Mouse (Mus musculus) heart, postnatal 0 days (tissue): ENCODE data around the gene Tasp1.

ENCODE experiments used
- CTCF ChIP-seq: IDR thresholded peaks from 2 replicates; pipeline ENCODE4 v1.5.1; 2016; ENCODE audit warnings: antibody characterized with exemption, control low read depth, low read depth
- EP300 ChIP-seq: IDR thresholded peaks from 2 replicates; pipeline ENCODE4 v1.6.1; 2016; ENCODE audit warnings: antibody characterized with exemption, low read depth

DNA sequence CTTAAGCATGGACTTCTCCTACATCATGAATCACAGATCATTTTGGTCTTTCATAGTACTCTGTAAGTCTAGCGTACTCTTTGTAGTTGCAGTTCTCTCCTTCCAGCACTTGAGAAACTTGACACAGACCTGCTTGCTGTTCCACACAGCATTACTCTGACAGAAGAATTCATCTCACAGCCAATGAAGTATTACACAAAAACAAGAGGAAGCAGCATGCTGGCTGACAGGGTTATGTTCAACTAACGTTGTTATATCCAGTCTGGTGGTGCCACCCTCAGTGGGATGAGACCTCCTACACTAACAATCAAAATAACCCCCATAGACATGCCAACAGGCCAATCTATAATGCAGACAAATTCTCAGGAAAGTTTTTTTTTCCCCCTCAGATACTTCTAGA lies 99.2 kb downstream of the Tasp1 start:
- no peak for TF ChIP-seq EP300
- no peak for TF ChIP-seq CTCF
